Mouse (Mus musculus): Measurements from ENCODE around the gene Fos. TPM values are rescaled to one million over a fixed set of nuclear protein-coding genes. Genes with fewer than 3 reads are reported as not detected.
"Not testable (repeated sequence)": the region's sequence is repeated elsewhere in the genome, so short reads cannot be mapped to it uniquely, and the experiment has no call there.

Gene Fos
- total and polyA plus RNA-seq, 3 experiments = 4.0 to 18.3 (median 10.2) TPM

DNA sequence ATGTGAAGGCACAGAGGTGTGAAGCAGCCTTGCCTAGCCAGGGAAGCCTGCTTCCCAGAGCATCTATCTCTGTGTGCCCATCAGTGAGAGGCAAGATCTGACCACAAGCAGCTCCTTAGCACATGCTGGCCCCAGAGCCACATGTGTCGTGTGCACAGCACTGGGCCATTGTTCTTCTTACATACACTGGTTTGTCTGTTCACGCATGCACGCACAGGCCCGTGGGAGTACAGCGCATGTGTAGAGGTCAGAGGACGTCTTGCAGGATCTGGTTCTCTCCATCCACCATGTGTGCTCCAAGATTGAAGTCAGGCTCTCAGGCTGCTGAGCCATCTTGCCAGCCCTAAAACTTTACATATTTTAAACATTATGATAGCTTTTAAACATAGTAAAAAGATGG lies 47.4 kb downstream of the Fos start:
- no peak for ATAC-seq (ENCODE audit: extremely low read depth, insufficient number of reproducible peaks, low FRiP score, poor library complexity, severe bottlenecking)
- Histone ChIP-seq H3K4me1 (ENCODE audit: insufficient read depth, low read depth, low read length) (no peaks in the 10 kb centered on the region), H3K36me3 (replicated peaks) (no peaks in the 10 kb centered on the region), H3K9me3 (replicated peaks) (no peaks in the 10 kb centered on the region), H3K4me3 (ENCODE audit: low read depth, low read length) (no peak overlapping the region), H3K27me3 (ENCODE audit: insufficient read depth, low read length) (peaks cover 22% of the 10 kb centered on the region)
- no peak for DNase-seq (ENCODE audit: low spot score)
- TF ChIP-seq CTCF (IDR thresholded peaks at IDR 0.05; ENCODE audit: low read depth, low read length) (no peak), GATA1 (IDR thresholded peaks at IDR 0.05; ENCODE audit: borderline replicate concordance, low read length) (no peak), POLR2AphosphoS5 (IDR thresholded peaks at IDR 0.05; ENCODE audit: insufficient replicate concordance, low read depth, low read length) (no peak; the same call in 1 of the 2 replicates), TAL1 (conservative IDR thresholded peaks at IDR 0.05; ENCODE audit: low read depth, low read length) (no peak), GATA2 (IDR thresholded peaks at IDR 0.05; ENCODE audit: borderline replicate concordance, low read depth, low read length) (no peak)

DNA sequence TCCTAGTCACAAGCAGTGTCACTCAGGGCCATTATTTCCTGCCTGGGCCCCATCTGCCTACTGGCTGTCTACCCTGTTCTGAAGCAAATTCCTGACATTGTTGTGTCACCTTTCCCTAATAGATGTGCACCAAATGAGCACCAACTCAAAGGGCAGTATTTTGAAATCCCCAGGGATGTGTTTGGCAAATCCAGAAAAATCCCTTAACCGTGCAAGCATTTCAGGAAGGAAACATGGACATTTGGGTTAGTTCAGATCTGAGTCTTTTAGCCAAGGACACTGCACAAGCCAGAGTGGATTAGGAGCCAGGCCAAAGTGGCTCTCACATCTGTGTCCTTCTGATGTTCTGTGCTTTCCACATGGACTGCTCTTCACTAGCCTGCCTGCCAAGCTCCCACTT lies 48.0 kb downstream of the Fos start:
- Histone ChIP-seq H3K4me3 (ENCODE audit: low read depth, low read length) (no peak overlapping the region), H3K36me3 (replicated peaks) (no peaks in the 10 kb centered on the region), H3K4me1 (ENCODE audit: insufficient read depth, low read depth, low read length) (no peaks in the 10 kb centered on the region), H3K27me3 (ENCODE audit: insufficient read depth, low read length) (peaks cover 20% of the 10 kb centered on the region), H3K9me3 (replicated peaks) (no peaks in the 10 kb centered on the region)
- ATAC-seq (ENCODE audit: extremely low read depth, insufficient number of reproducible peaks, low FRiP score, poor library complexity, severe bottlenecking) (no peak), DNase-seq (ENCODE audit: low spot score) (no peak)
- TF ChIP-seq GATA2 (IDR thresholded peaks at IDR 0.05; ENCODE audit: borderline replicate concordance, low read depth, low read length) = no peak
- no peak for TF ChIP-seq GATA1 (IDR thresholded peaks at IDR 0.05; ENCODE audit: borderline replicate concordance, low read length)
- TF ChIP-seq POLR2AphosphoS5 (IDR thresholded peaks at IDR 0.05; ENCODE audit: insufficient replicate concordance, low read depth, low read length) = no peak
- TF ChIP-seq TAL1 (conservative IDR thresholded peaks at IDR 0.05; ENCODE audit: low read depth, low read length) = no peak
- TF ChIP-seq CTCF (IDR thresholded peaks at IDR 0.05; ENCODE audit: low read depth, low read length) = no peak

DNA sequence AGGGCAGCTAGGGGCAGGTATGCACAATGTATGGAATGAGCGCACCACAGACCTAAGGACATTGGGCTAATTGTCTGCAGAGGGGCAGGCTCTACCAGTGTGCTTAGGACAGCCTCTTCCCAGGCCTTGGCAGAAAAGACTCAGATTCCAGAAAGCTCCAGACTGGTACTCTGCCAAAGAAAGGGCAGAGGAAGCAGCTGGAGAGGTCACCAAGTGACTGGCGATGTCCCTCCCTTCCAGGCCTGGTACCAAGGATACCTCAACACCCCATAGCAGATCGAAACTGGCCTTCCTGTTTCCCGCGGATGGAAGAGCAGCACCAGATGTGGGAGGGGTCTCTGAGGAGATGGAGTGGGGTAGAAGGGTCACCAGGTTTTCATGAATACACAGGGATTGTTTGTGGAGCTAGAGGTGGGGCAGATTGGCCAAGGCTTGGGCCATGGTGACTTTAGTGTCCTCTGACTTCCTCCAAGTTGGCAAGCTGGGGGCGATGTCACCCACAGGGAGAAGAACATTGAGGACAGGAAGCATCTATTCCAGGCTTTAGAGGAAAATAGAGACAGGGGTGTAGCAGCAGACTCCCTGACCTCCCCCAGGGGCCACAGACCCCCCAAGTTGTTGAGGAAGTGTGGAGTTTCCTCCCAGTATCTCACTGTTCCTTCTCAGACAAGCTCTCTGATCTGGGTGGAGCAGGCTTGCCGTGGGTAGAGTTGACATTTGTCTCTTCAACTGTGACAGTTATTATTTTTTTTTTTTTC lies 49.1 kb downstream of the Fos start:
- Histone ChIP-seq H3K9me3 (replicated peaks) (no peaks in the 10 kb centered on the region), H3K27me3 (ENCODE audit: insufficient read depth, low read length) (peaks cover 16% of the 10 kb centered on the region), H3K4me3 (ENCODE audit: low read depth, low read length) (no peak overlapping the region), H3K4me1 (ENCODE audit: insufficient read depth, low read depth, low read length) (no peaks in the 10 kb centered on the region), H3K36me3 (replicated peaks) (no peaks in the 10 kb centered on the region)
- ATAC-seq (ENCODE audit: extremely low read depth, insufficient number of reproducible peaks, low FRiP score, poor library complexity, severe bottlenecking) (no peak), DNase-seq (ENCODE audit: low spot score) (no peak)
- TF ChIP-seq GATA1 (IDR thresholded peaks at IDR 0.05; ENCODE audit: borderline replicate concordance, low read length) = no peak
- TF ChIP-seq CTCF (IDR thresholded peaks at IDR 0.05; ENCODE audit: low read depth, low read length) = no peak
- TF ChIP-seq TAL1 (conservative IDR thresholded peaks at IDR 0.05; ENCODE audit: low read depth, low read length) = no peak
- TF ChIP-seq POLR2AphosphoS5 (IDR thresholded peaks at IDR 0.05; ENCODE audit: insufficient replicate concordance, low read depth, low read length) = no peak
- no peak for TF ChIP-seq GATA2 (IDR thresholded peaks at IDR 0.05; ENCODE audit: borderline replicate concordance, low read depth, low read length)

DNA sequence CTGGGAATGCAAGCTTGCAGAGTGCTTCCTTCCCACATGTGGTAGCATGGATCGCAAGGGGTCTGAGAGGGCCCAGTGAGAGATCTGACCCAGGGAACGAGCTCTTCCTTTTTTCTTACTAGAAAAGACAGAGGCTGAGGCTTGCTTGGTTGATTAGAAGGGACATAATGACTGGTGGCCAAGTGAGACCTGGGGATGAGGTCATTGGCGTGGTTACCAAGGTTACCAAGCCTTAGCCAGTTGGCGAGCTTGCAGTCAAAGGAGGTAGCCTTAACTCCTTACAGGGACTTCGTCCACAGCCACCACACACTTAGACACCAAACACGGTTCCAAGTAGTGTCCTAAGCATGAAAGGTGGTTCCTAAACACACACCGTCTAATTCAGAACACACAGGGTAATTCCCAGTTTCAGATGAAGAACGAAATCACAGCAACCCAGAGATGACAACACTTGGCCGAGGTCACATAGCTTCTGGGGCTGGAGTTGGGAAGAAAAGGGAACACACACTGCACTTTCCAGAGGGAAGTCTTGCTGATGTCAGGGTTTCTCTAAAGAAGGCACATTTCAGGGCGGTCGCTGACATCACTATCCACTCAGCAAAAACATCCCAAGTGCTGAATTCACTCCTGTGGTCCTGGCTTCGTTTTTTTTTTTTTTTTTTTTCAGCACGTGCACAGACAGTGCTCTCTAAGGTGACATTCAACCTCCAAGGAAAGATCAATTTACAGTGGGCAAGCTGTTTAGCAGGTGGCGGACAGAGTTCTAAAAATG lies 49.9 kb downstream of the Fos start:
- TF ChIP-seq POLR2AphosphoS5 (IDR thresholded peaks at IDR 0.05; ENCODE audit: insufficient replicate concordance, low read depth, low read length) = no peak
- TF ChIP-seq TAL1 (conservative IDR thresholded peaks at IDR 0.05; ENCODE audit: low read depth, low read length) = no peak
- no peak for TF ChIP-seq CTCF (IDR thresholded peaks at IDR 0.05; ENCODE audit: low read depth, low read length)
- TF ChIP-seq GATA1 (IDR thresholded peaks at IDR 0.05; ENCODE audit: borderline replicate concordance, low read length) = no peak
- TF ChIP-seq GATA2 (IDR thresholded peaks at IDR 0.05; ENCODE audit: borderline replicate concordance, low read depth, low read length) = no peak
- Histone ChIP-seq H3K27me3 (ENCODE audit: insufficient read depth, low read length) (peaks cover 13% of the 10 kb centered on the region), H3K4me1 (ENCODE audit: insufficient read depth, low read depth, low read length) (no peaks in the 10 kb centered on the region), H3K4me3 (ENCODE audit: low read depth, low read length) (no peak overlapping the region), H3K9me3 (replicated peaks) (no peaks in the 10 kb centered on the region), H3K36me3 (replicated peaks) (no peaks in the 10 kb centered on the region)
- no peak for ATAC-seq (ENCODE audit: extremely low read depth, insufficient number of reproducible peaks, low FRiP score, poor library complexity, severe bottlenecking)
- DNase-seq (ENCODE audit: low spot score) = no peak

DNA sequence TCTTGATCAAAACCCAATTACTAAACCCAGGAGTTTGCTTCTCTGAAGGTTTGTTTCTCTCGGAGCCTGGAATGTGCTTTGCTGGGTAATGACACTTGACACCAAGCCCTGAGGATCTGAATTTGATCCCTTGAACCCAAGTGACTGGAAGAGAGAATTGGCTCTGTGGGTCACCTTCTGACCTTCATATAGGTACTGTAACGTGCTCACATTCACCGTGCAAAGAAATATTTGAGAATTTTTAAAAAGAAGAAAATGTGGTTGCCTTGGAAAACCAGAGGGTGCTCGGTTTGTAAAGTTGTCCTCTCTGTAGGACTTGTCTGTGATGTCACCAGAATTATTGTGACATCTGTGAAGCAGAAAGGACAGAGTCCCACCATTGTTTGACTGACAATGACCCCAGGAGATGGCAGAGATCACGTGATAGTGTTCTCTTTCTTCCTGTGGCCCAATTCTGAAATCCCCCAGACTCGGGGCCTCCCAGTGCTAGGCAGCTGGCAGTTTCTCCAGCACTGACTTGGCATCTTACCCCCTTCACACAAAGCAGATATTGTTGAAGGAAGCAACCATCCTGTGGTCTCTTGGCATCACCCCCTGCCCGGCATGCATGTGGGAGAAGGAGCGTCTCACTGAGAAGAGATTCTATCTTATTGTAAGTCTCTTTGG lies 50.6 kb downstream of the Fos start:
- no peaks in the 10 kb centered on the region for H3K9me3 ChIP-seq (replicated peaks)
- TF ChIP-seq TAL1 (conservative IDR thresholded peaks at IDR 0.05; ENCODE audit: low read depth, low read length) = no peak
- TF ChIP-seq GATA2 (IDR thresholded peaks at IDR 0.05; ENCODE audit: borderline replicate concordance, low read depth, low read length) = no peak
- TF ChIP-seq GATA1 (IDR thresholded peaks at IDR 0.05; ENCODE audit: borderline replicate concordance, low read length) = no peak
- TF ChIP-seq POLR2AphosphoS5 (IDR thresholded peaks at IDR 0.05; ENCODE audit: insufficient replicate concordance, low read depth, low read length) = no peak
- TF ChIP-seq CTCF (IDR thresholded peaks at IDR 0.05; ENCODE audit: low read depth, low read length) = no peak
- no peaks in the 10 kb centered on the region for H3K36me3 ChIP-seq (replicated peaks)
- H3K4me3 ChIP-seq (ENCODE audit: low read depth, low read length) = no peak overlapping the region
- no peaks in the 10 kb centered on the region for H3K4me1 ChIP-seq (ENCODE audit: insufficient read depth, low read depth, low read length)
- no peak for ATAC-seq (ENCODE audit: extremely low read depth, insufficient number of reproducible peaks, low FRiP score, poor library complexity, severe bottlenecking)
- no peak for DNase-seq (ENCODE audit: low spot score)
- H3K27me3 ChIP-seq (ENCODE audit: insufficient read depth, low read length) = peaks cover 9% of the 10 kb centered on the region

DNA sequence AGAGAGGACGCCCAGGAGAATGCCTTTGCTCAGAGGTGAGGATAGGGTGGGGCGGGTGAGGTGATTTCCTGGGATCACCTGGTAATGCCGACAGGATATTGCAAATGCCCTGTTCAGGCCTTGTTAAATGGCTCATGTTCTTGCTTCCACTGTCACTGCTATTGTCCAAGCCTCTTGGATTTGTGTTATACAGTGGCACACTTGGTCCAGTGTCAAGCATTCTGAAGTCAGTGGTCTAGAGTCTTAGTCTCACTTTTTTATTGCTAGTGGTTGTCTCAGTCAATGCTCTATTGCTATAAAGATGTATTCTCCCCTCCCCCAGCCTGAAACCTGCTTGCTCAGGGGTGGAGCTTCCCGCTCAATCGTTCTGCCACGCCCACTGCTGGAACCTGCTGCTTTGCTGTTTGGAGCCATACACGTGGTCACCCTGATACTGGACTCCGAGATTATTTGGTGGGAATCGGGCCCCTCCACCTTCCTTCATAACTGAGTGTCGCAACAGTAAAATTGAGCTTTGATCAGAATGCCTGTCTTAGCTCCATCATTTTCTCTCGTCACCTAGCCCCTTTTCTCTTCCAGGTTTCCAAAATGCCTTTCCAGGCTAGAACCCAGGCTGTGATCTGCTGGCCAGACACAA lies 51.3 kb downstream of the Fos start:
- H3K27me3 ChIP-seq (ENCODE audit: insufficient read depth, low read length); H3K36me3 ChIP-seq (replicated peaks); H3K4me3 ChIP-seq (ENCODE audit: low read depth, low read length); H3K9me3 ChIP-seq (replicated peaks); H3K4me1 ChIP-seq (ENCODE audit: insufficient read depth, low read depth, low read length); DNase-seq (ENCODE audit: low spot score); ATAC-seq (ENCODE audit: extremely low read depth, insufficient number of reproducible peaks, low FRiP score, poor library complexity, severe bottlenecking): not testable (repeated sequence)

Other genes starting within 250 kb of the Fos start
- 25.2 and 33.6 TPM in 2 replicates for gene Mlh3, start 203.3 kb upstream of the Fos start, total RNA-seq (2014; fragmentation: Nextera tagmentation)
- 19.5 and 20.8 TPM in 2 replicates for gene Mlh3, start 203.3 kb upstream of the Fos start, total RNA-seq (2017)
- 1.9 and 2.2 TPM in 2 replicates for gene Mlh3, start 203.3 kb upstream of the Fos start, polyA plus RNA-seq (2012)
- gene Acyp1, start 185.5 kb upstream of the Fos start, total RNA-seq (2014; fragmentation: Nextera tagmentation) = 57.0 and 57.3 TPM in 2 replicates
- 285 and 291 TPM in 2 replicates for gene Acyp1, start 185.5 kb upstream of the Fos start, total RNA-seq (2017)
- 97.7 and 127 TPM in 2 replicates for gene Acyp1, start 185.5 kb upstream of the Fos start, polyA plus RNA-seq (2012)
- not detected in 2 replicates for gene Zc2hc1c, start 185.3 kb upstream of the Fos start, total RNA-seq (2014; fragmentation: Nextera tagmentation)
- 1.2 and 1.3 TPM in 2 replicates for gene Zc2hc1c, start 185.3 kb upstream of the Fos start, total RNA-seq (2017)
- 0.03 and 0.04 TPM in 2 replicates for gene Zc2hc1c, start 185.3 kb upstream of the Fos start, polyA plus RNA-seq (2012)
- 126 TPM in 2 replicates for gene Nek9, start 134.5 kb upstream of the Fos start, total RNA-seq (2014; fragmentation: Nextera tagmentation)
- 59.1 and 62.9 TPM in 2 replicates for gene Nek9, start 134.5 kb upstream of the Fos start, total RNA-seq (2017)
- gene Nek9, start 134.5 kb upstream of the Fos start, polyA plus RNA-seq (2012) = 30.3 and 30.5 TPM in 2 replicates
- 286 and 322 TPM in 2 replicates for gene Tmed10, start 99.0 kb upstream of the Fos start, total RNA-seq (2014; fragmentation: Nextera tagmentation)
- 61.7 and 85.4 TPM in 2 replicates for gene Tmed10, start 99.0 kb upstream of the Fos start, total RNA-seq (2017)
- 255 and 271 TPM in 2 replicates for gene Tmed10, start 99.0 kb upstream of the Fos start, polyA plus RNA-seq (2012)
- gene Jdp2, start 125.1 kb downstream of the Fos start, total RNA-seq (2014; fragmentation: Nextera tagmentation) = not detected in 2 replicates
- gene Jdp2, start 125.1 kb downstream of the Fos start, total RNA-seq (2017) = not detected in 2 replicates
- not detected in 2 replicates for gene Jdp2, start 125.1 kb downstream of the Fos start, polyA plus RNA-seq (2012)
- not detected in 2 replicates for gene Batf, start 212.8 kb downstream of the Fos start, total RNA-seq (2014; fragmentation: Nextera tagmentation)
- gene Batf, start 212.8 kb downstream of the Fos start, total RNA-seq (2017) = 0.41 TPM in 1 of 2 replicates, not detected in the other
- not detected in 2 replicates for gene Batf, start 212.8 kb downstream of the Fos start, polyA plus RNA-seq (2012)